Mouse (Mus musculus): ENCODE measurements around the gene Ndp.

Gene Ndp

GRCm38 (mm10) chrX:16911241-16911873 is at the start of gene Ndp:
Ndp (minus strand) TSS chrX:16911774.
- no peak for DNase-seq (ENCODE audit: low read depth, low spot score)

- DNase-seq (ENCODE audit: low read depth, low spot score), result no peak
These were observed 43.2 kb upstream of the Ndp start for GRCm38 (mm10) chrX:16954767-16955166.

- no peak for DNase-seq (ENCODE audit: low read depth, low spot score)
These were observed 6.4 kb upstream of the Ndp start for GRCm38 (mm10) chrX:16918006-16918405.

- DNase-seq (ENCODE audit: low read depth, low spot score), result no peak
These were observed 1.5 kb upstream of the Ndp start for GRCm38 (mm10) chrX:16913118-16913517.

- DNase-seq (ENCODE audit: low read depth, low spot score), result no peak
These were observed 337 bp upstream of the Ndp start for GRCm38 (mm10) chrX:16911911-16912310.

GRCm38 (mm10) chrX:16910211-16911095 is 1.1 kb downstream of the Ndp start:
- DNase-seq (ENCODE audit: low read depth, low spot score), result no peak

GRCm38 (mm10) chrX:16908652-16909051 is 2.9 kb downstream of the Ndp start:
- no peak for DNase-seq (ENCODE audit: low read depth, low spot score)

GRCm38 (mm10) chrX:16907554-16907953 is 4.0 kb downstream of the Ndp start:
- no peak for DNase-seq (ENCODE audit: low read depth, low spot score)

GRCm38 (mm10) chrX:16894377-16895175 is 17.0 kb downstream of the Ndp start:
- DNase-seq (ENCODE audit: low read depth, low spot score), result peak; percentile 7

- no peak for DNase-seq (ENCODE audit: low read depth, low spot score)
These were observed 43.8 kb downstream of the Ndp start for GRCm38 (mm10) chrX:16867640-16868314.

- peak; percentile 3 for DNase-seq (ENCODE audit: low read depth, low spot score)
These were observed 51.3 kb downstream of the Ndp start for GRCm38 (mm10) chrX:16860244-16860643.

GRCm38 (mm10) chrX:16846034-16846433 is 65.5 kb downstream of the Ndp start:
- no peak for DNase-seq (ENCODE audit: low read depth, low spot score)

GRCm38 (mm10) chrX:16841443-16841842 is 70.1 kb downstream of the Ndp start:
- no peak for DNase-seq (ENCODE audit: low read depth, low spot score)

GRCm38 (mm10) chrX:16837293-16837692 is 74.3 kb downstream of the Ndp start:
- DNase-seq (ENCODE audit: low read depth, low spot score), result no peak

GRCm38 (mm10) chrX:16836488-16837082 is 75.0 kb downstream of the Ndp start:
- no peak for DNase-seq (ENCODE audit: low read depth, low spot score)
